Mouse (Mus musculus): ENCODE results near the gene Klf7. TPM values are rescaled to one million over a fixed set of nuclear protein-coding genes. Genes with fewer than 3 reads are reported as not detected.

Gene Klf7
- polyA plus RNA-seq, 1 experiment from 2014 or later, result 27.0 TPM

DNA sequence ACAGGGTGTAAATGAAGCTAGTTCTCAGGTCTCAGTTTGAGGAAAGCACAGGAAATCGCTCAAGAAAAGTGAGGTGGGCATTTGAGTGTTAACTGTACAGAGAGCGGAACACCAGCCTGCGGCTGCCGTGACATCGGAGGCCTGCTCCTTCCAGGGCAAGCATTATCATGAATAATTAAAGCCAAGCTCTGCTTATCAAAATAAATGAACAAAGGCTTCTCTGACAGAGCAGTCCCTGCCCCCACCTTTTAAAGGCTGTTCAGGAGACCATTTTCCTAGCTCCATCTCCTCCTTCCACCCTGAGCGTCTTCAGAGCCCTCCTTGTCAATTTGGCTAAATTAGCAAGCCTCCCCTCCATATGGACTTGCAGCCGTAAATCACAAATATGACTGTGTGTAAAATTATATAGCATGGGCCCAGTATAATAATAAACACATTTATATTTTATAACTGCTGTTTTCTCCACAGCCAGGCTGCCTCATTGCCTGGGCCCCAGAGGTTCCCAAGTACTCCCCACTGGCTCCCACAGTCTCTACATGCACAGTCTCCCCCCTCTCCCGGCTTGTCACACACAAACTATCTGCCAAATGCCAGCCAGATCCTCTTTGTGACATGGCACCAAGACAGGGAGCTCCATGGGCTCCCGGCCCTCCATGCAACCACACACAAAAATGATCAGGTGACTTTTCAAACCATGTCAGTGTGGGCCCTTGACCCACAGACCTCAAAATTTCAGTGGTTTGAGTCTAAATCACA, 61.2 kb downstream of the Klf7 start:
- no peak overlapping the region for H3K4me2 ChIP-seq (replicated peaks)
- no peak; the same call in 1 of the 2 replicates for ATAC-seq (ENCODE audit: insufficient number of reproducible peaks, low FRiP score, low TSS enrichment, low read depth)
- H3K27me3 ChIP-seq, result no peaks in the 10 kb centered on the region
- H3K36me3 ChIP-seq, result peaks cover 6% of the 10 kb centered on the region; the same call in 1 of the 2 replicates
- H3K9me3 ChIP-seq (replicated peaks), result no peaks in the 10 kb centered on the region
- H3K27ac ChIP-seq (replicated peaks), result no peak overlapping the region
- no peak overlapping the region for H3K9ac ChIP-seq
- WGBS, result 48% methylated on average over 9 of the region's 9 CpGs
- H3K4me3 ChIP-seq (replicated peaks), result no peak overlapping the region
- H3K4me1 ChIP-seq, result peaks cover 18% of the 10 kb centered on the region

DNA sequence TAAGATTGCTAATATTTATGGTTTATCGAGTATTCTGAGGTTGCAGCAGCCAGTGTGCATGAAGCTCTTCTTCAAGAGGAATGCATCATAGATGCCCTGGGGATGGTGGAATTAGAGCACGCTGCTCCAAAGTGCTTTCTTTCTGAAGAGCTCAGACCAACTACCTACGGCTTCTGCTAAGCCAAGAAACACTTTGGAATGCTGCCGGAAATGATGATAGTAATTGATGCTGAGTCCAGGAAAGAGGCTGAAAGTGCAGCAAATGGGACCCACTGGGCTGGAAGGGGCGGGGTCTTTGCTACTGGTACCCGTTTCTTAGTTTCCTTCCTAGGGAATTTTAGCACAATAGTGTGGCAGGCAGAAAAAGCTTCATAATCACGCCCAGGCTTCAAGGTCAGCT, 62.0 kb downstream of the Klf7 start:
- Histone ChIP-seq H3K4me1 (peaks cover 18% of the 10 kb centered on the region), H3K36me3 (peaks cover 6% of the 10 kb centered on the region; the same call in 1 of the 2 replicates), H3K9ac (no peak overlapping the region), H3K4me2 (replicated peaks) (no peak overlapping the region), H3K27me3 (no peaks in the 10 kb centered on the region), H3K9me3 (replicated peaks) (no peaks in the 10 kb centered on the region), H3K4me3 (replicated peaks) (no peak overlapping the region), H3K27ac (replicated peaks) (no peak overlapping the region)
- 55% methylated on average over 7 of the region's 7 CpGs for WGBS
- no peak for ATAC-seq (ENCODE audit: insufficient number of reproducible peaks, low FRiP score, low TSS enrichment, low read depth)

GRCm38 (mm10) chr1:64056541-64056940, 65.5 kb downstream of the Klf7 start:
- ATAC-seq (ENCODE audit: insufficient number of reproducible peaks, low FRiP score, low TSS enrichment, low read depth), result no peak
- Histone ChIP-seq H3K9me3 (replicated peaks) (no peaks in the 10 kb centered on the region), H3K4me3 (replicated peaks) (no peak overlapping the region), H3K27ac (replicated peaks) (no peak overlapping the region), H3K27me3 (no peaks in the 10 kb centered on the region), H3K36me3 (peaks cover 6% of the 10 kb centered on the region; the same call in 1 of the 2 replicates), H3K9ac (no peak overlapping the region), H3K4me2 (replicated peaks) (no peak overlapping the region), H3K4me1 (peaks cover 15% of the 10 kb centered on the region)
- WGBS, result 89% methylated on average over 2 of the region's 2 CpGs

GRCm38 (mm10) chr1:64055978-64056377, 66.1 kb downstream of the Klf7 start:
- Histone ChIP-seq H3K9ac (no peak overlapping the region), H3K36me3 (peaks cover 6% of the 10 kb centered on the region; the same call in 1 of the 2 replicates), H3K4me2 (replicated peaks) (no peak overlapping the region), H3K27me3 (no peaks in the 10 kb centered on the region), H3K4me3 (replicated peaks) (no peak overlapping the region), H3K9me3 (replicated peaks) (no peaks in the 10 kb centered on the region), H3K27ac (replicated peaks) (no peak overlapping the region), H3K4me1 (peaks cover 12% of the 10 kb centered on the region)
- no peak for ATAC-seq (ENCODE audit: insufficient number of reproducible peaks, low FRiP score, low TSS enrichment, low read depth)
- WGBS, result 76% methylated on average over 4 of the region's 4 CpGs

DNA sequence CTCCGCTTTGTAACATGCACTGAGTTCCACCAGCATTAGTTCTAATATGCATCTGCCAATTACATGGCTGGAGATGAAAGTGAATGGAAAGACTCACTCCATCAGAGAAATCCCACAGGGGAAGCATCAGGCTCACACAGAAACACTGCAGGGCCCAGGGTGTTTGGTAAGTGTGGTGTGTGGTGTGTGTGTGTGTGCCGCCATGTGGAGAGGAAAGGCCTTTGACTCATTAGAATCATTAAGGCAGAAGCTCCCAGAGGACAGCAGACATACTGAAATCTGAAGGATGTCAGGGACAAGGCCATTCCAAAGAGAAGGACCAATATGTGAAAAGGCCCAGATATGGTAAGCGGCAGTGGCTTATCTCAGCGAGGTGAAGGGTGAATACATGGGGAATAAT, 66.9 kb downstream of the Klf7 start:
- Histone ChIP-seq H3K27me3 (no peaks in the 10 kb centered on the region), H3K4me3 (replicated peaks) (no peak overlapping the region), H3K4me1 (peaks cover 4% of the 10 kb centered on the region; the same call in 1 of the 2 replicates), H3K4me2 (replicated peaks) (no peak overlapping the region), H3K9ac (no peak overlapping the region), H3K27ac (replicated peaks) (no peak overlapping the region), H3K9me3 (replicated peaks) (no peaks in the 10 kb centered on the region), H3K36me3 (peaks cover 6% of the 10 kb centered on the region; the same call in 1 of the 2 replicates)
- 90% methylated on average over 4 of the region's 4 CpGs for WGBS
- no peak for ATAC-seq (ENCODE audit: insufficient number of reproducible peaks, low FRiP score, low TSS enrichment, low read depth)

DNA sequence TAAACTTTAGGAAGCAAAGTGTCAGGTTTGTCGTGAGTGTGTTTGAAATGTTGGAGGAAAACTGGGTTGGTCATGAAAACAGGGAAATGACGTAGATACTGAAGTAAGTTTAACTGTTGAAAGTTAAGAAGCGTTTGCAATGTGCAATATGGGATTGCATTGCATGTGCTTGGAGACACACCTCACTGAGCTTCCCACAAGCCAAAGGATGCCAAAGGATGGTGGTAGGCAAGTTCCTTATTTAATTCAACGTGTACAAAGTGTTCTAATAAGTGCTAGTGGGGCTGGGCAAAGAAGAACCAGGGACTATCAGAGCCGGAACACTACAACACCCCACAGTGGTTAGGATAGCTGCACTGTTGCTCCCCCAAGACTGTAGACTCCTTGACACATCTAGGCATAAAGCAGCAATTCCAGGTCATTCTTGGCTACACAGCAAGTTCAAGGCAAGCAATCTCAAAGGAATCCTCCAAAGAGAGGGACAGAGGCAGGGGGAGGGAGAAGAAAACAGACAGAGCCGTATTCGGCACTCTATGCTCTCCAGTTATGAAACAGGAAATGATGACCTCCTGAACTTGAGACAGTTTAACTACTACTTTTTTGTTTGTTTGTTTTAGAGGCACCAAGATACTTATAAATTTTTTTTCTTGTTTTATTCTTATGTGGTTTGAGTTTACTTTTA, 69.9 kb downstream of the Klf7 start:
- Histone ChIP-seq H3K9me3 (replicated peaks) (no peaks in the 10 kb centered on the region), H3K4me1 (no peaks in the 10 kb centered on the region), H3K4me2 (replicated peaks) (no peak overlapping the region), H3K9ac (no peak overlapping the region), H3K36me3 (no peaks in the 10 kb centered on the region), H3K27ac (replicated peaks) (no peak overlapping the region), H3K27me3 (no peaks in the 10 kb centered on the region), H3K4me3 (replicated peaks) (no peak overlapping the region)
- WGBS, result 69% methylated on average over 7 of the region's 7 CpGs
- ATAC-seq (ENCODE audit: insufficient number of reproducible peaks, low FRiP score, low TSS enrichment, low read depth), result no peak

- ATAC-seq (ENCODE audit: insufficient number of reproducible peaks, low FRiP score, low TSS enrichment, low read depth), result no peak
- WGBS, result 78% methylated on average over 4 of the region's 4 CpGs
- Histone ChIP-seq H3K4me3 (replicated peaks) (no peak overlapping the region), H3K4me2 (replicated peaks) (no peak overlapping the region), H3K4me1 (0 out of 2 replicates have a peak, but pooled peaks cover 3% of the 10 kb centered on the region), H3K36me3 (no peaks in the 10 kb centered on the region), H3K27me3 (no peaks in the 10 kb centered on the region), H3K9me3 (replicated peaks) (no peaks in the 10 kb centered on the region), H3K27ac (replicated peaks) (no peak overlapping the region), H3K9ac (no peak overlapping the region)
Measured at GRCm38 (mm10) chr1:64048567-64048966, 73.5 kb downstream of the Klf7 start.

DNA sequence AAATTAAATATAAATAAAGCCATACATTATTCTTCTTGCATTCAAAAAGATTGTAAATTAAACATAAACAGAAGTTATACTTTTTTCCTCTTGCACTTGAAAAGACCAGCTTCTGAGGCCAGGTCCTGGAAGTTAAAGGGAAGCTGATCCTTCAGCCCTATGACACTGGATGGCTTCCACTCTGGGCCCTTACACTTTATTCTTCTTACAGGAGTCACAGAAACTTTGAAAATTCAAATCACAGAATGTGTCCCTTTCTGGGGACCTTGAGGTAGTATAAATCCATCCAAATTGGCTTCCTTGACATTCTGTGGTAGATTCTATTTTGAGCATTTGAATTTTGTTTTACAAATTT, 75.3 kb downstream of the Klf7 start:
- Histone ChIP-seq H3K4me3 (replicated peaks) (no peak overlapping the region), H3K9ac (no peak overlapping the region), H3K9me3 (replicated peaks) (no peaks in the 10 kb centered on the region), H3K27me3 (no peaks in the 10 kb centered on the region), H3K4me2 (replicated peaks) (no peak overlapping the region), H3K4me1 (0 out of 2 replicates have a peak, but pooled peaks cover 4% of the 10 kb centered on the region), H3K36me3 (0 out of 2 replicates have a peak, but pooled peaks cover 3% of the 10 kb centered on the region), H3K27ac (replicated peaks) (no peak overlapping the region)
- no peak for ATAC-seq (ENCODE audit: insufficient number of reproducible peaks, low FRiP score, low TSS enrichment, low read depth)

DNA sequence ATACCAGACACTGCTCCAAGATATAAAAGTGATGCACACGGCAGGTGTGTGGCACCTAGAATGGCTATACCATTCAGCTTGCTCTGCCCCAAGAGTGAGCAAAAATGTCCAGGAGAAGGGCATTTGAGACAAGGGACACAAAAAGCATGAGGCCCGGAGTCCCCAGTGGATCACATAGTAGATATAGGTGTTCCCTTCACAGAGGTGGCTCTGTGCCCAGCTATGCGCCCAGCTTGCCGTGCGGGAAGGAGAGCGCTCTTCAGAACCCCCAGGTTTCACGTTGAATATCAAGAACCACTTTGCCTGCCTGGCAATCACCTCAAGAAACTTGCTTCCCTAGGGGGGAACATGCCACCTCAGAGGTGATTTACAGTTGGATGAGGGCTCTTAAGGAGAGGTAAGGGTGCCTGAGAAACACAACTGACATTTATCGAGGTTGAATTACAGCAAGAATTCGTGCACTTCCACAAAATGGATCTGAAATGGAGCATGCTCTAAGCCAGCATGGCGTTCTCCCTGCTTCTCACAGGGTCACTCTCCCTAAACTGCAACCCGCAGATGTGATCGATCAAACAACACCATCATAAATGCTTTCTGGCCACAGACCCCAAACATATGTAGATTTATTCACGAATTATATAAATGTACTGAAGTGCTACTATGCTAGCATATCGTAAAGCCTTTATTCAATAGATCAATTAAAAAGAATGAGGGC, 75.8 kb downstream of the Klf7 start:
- 0 out of 2 replicates have a peak, but pooled peaks cover 7% of the 10 kb centered on the region for H3K36me3 ChIP-seq
- no peaks in the 10 kb centered on the region for H3K9me3 ChIP-seq (replicated peaks)
- ATAC-seq (ENCODE audit: insufficient number of reproducible peaks, low FRiP score, low TSS enrichment, low read depth), result no peak
- no peak overlapping the region for H3K4me2 ChIP-seq (replicated peaks)
- H3K4me3 ChIP-seq (replicated peaks), result no peak overlapping the region
- 0 out of 2 replicates have a peak, but pooled peaks cover 4% of the 10 kb centered on the region for H3K4me1 ChIP-seq
- 88% methylated on average over 14 of the region's 14 CpGs for WGBS
- H3K27ac ChIP-seq (replicated peaks), result no peak overlapping the region
- H3K9ac ChIP-seq, result no peak overlapping the region
- no peaks in the 10 kb centered on the region for H3K27me3 ChIP-seq

GRCm38 (mm10) chr1:64044577-64044976, 77.5 kb downstream of the Klf7 start:
- no peak for ATAC-seq (ENCODE audit: insufficient number of reproducible peaks, low FRiP score, low TSS enrichment, low read depth)
- H3K27ac ChIP-seq (replicated peaks), result no peak overlapping the region
- WGBS, result 26% methylated on average over 2 of the region's 2 CpGs
- H3K4me3 ChIP-seq (replicated peaks), result no peak overlapping the region
- H3K4me1 ChIP-seq, result 0 out of 2 replicates have a peak, but pooled peaks cover 4% of the 10 kb centered on the region
- H3K36me3 ChIP-seq, result peaks cover 10% of the 10 kb centered on the region; the same call in 1 of the 2 replicates
- H3K4me2 ChIP-seq (replicated peaks), result no peak overlapping the region
- H3K27me3 ChIP-seq, result no peaks in the 10 kb centered on the region
- no peak overlapping the region for H3K9ac ChIP-seq
- no peaks in the 10 kb centered on the region for H3K9me3 ChIP-seq (replicated peaks)

DNA sequence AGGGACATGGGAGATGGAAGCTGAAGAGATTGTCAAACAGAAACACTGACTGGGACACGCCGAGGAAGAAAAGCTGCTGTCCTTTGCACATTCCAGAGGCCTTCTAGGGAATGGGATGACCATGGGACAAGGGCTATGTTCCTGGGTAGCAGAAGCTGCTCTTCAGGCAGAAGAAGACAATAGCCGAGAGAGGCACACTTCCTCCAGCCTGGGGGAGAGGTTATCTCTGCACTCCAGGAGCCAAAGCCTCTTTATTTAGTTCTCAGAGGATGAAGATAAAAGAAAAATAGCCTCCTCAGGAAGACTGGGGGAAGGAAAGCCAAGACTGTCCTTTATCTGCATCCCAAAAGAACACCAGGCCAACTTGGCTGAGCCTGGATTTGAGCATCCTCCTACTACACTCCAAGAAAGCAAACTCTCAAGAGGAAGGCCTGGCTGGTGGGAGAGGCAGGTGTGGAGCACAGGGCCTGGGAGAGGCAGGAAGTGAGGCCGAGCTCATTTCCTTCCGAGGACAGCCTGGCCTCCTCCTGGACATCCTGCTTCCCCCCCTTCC, 81.2 kb downstream of the Klf7 start:
- H3K27ac ChIP-seq (replicated peaks), result no peak overlapping the region
- ATAC-seq (ENCODE audit: insufficient number of reproducible peaks, low FRiP score, low TSS enrichment, low read depth), result peak; percentile 52; the same call in 1 of the 2 replicates

More for the DNA sequence above, 81.2 kb downstream of the Klf7 start:
- no peaks in the 10 kb centered on the region for H3K27me3 ChIP-seq
- H3K4me1 ChIP-seq, result 0 out of 2 replicates have a peak, but pooled peaks cover 4% of the 10 kb centered on the region
- WGBS, result 65% methylated on average over 5 of the region's 5 CpGs
- no peaks in the 10 kb centered on the region for H3K9me3 ChIP-seq (replicated peaks)
- H3K9ac ChIP-seq, result no peak overlapping the region
- H3K4me3 ChIP-seq (replicated peaks), result no peak overlapping the region
- H3K4me2 ChIP-seq (replicated peaks), result no peak overlapping the region
- H3K36me3 ChIP-seq, result peaks cover 16% of the 10 kb centered on the region; the same call in 1 of the 2 replicates

Measured in embryonic facial prominence, embryonic 15.5 days (tissue).